Mouse (Mus musculus) testis, adult 2 months (tissue): Measurements from ENCODE around the gene Nek11.

Experiments used
- CTCF ChIP-seq: fragments of 200-500 bp; IDR thresholded peaks from 2 replicates; pipeline ENCODE4 v1.5.1; 2012; ENCODE audit warnings: low read depth, mild to moderate bottlenecking, inconsistent platforms, low read length, moderate library complexity; ENCODE audit not compliant: control insufficient read depth, insufficient read depth, insufficient replicate concordance
- POLR2A ChIP-seq: fragments of 200-500 bp; IDR thresholded peaks from 2 replicates; pipeline ENCODE4 v1.6.1; 2012; ENCODE audit warnings: low read depth, mild to moderate bottlenecking, inconsistent platforms, low read length, moderate library complexity; ENCODE audit not compliant: control insufficient read depth

- no peak for TF ChIP-seq CTCF
- no peak for TF ChIP-seq POLR2A
These were observed 141.2 kb downstream of the Nek11 start for GRCm38 (mm10) chr9:105254076-105254475.
